Mouse (Mus musculus): ENCODE measurements at regions not wholly inside any gene's neighbourhood (a gene's known extent, or its start where the extent isn't known, plus 50 kb on each side); places are given as distances from the start of the nearest gene placed in this dataset.
"Not testable (repeated sequence)": the region's sequence is repeated elsewhere in the genome, so short reads cannot be mapped to it uniquely, and the experiment has no call there.

DNA sequence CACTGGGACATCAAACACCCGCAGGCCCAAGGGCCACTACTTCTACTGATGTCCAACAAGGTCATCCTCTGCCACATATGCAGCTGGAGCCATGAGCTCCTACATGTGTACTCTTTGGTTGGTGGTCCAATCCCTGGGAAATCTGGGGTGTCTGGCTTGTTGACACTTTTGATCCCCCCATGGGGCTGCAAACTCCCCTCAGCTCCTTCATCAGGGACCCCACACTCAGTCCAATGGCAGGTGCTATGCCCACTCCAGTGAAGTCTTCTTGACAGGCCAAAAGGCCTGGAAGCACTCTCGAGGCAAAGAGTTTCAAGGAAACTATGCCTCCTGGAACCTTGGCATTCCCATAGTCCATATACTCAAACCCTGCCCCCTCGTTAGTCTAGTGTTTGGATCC lies 570.8 kb upstream of the Smc2 start:
- Histone ChIP-seq H3K36me3 (replicated peaks; ENCODE audit: control insufficient read depth, insufficient read depth, low read length) (no peaks in the 10 kb centered on the region), H3K9ac (replicated peaks; ENCODE audit: low read depth, low read length) (no peak overlapping the region), H3K27me3 (ENCODE audit: control insufficient read depth, insufficient read depth, low read length) (no peaks in the 10 kb centered on the region), H3K9me3 (replicated peaks; ENCODE audit: control insufficient read depth, low read length) (no peaks in the 10 kb centered on the region), H3K4me3 (ENCODE audit: low read depth, low read length) (no peak overlapping the region), H3K27ac (ENCODE audit: low read depth) (no peak overlapping the region), H3K4me1 (ENCODE audit: control insufficient read depth, insufficient read depth) (no peaks in the 10 kb centered on the region), H3K4me2 (ENCODE audit: low read depth, low read length) (no peak overlapping the region)
- no peak for ATAC-seq (ENCODE audit: insufficient read depth, low read depth)
- 82% methylated on average over 3 of the region's 3 CpGs for WGBS
- TF ChIP-seq EP300 (IDR thresholded peaks at IDR 0.05; ENCODE audit: low read depth) (no peak), CTCF (IDR thresholded peaks at IDR 0.05; ENCODE audit: low read depth) (no peak)
- no peak for DNase-seq (ENCODE audit: low spot score)

DNA sequence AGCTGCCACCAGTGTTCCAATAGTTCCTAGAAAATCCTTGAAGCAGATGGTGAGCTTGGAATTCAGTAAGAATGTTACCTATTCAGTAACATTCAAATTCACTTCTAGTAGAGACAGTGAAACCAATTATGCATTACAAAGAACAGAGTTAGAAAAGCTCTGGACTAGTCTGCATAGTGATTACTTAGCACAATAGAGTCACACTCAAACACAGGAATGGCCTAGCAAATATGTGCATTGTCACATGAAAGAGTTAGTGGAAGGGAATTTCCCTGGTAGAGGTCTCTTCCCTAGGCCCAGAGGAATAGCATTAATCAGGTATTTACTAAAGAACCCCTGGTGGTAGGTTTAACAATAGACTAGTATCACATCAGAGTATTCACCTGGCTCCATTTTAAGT lies 570.3 kb upstream of the Smc2 start:
- not testable (repeated sequence) for ATAC-seq (ENCODE audit: insufficient read depth, low read depth)

GRCm38 (mm10) chr4:51885460-51885859 lies 553.6 kb upstream of the Smc2 start:
- Histone ChIP-seq H3K36me3 (replicated peaks; ENCODE audit: control insufficient read depth, insufficient read depth, low read length) (no peaks in the 10 kb centered on the region), H3K9ac (replicated peaks; ENCODE audit: low read depth, low read length) (no peak overlapping the region), H3K4me3 (ENCODE audit: low read depth, low read length) (no peak overlapping the region), H3K27ac (ENCODE audit: low read depth) (no peak overlapping the region), H3K4me2 (ENCODE audit: low read depth, low read length) (no peak overlapping the region), H3K27me3 (ENCODE audit: control insufficient read depth, insufficient read depth, low read length) (no peaks in the 10 kb centered on the region), H3K9me3 (replicated peaks; ENCODE audit: control insufficient read depth, low read length) (no peaks in the 10 kb centered on the region), H3K4me1 (ENCODE audit: control insufficient read depth, insufficient read depth) (no peaks in the 10 kb centered on the region)
- TF ChIP-seq EP300 (IDR thresholded peaks at IDR 0.05; ENCODE audit: low read depth) (no peak), CTCF (IDR thresholded peaks at IDR 0.05; ENCODE audit: low read depth) (no peak)
- ATAC-seq (ENCODE audit: insufficient read depth, low read depth) = no peak
- 63% methylated on average over 4 of the region's 4 CpGs for WGBS
- no peak for DNase-seq (ENCODE audit: low spot score)

More for the DNA sequence above, 570.3 kb upstream of the Smc2 start:
- not testable (repeated sequence) for H3K27ac ChIP-seq (ENCODE audit: low read depth); H3K27me3 ChIP-seq (ENCODE audit: control insufficient read depth, insufficient read depth, low read length); H3K36me3 ChIP-seq (replicated peaks; ENCODE audit: control insufficient read depth, insufficient read depth, low read length); H3K9me3 ChIP-seq (replicated peaks; ENCODE audit: control insufficient read depth, low read length); H3K4me3 ChIP-seq (ENCODE audit: low read depth, low read length); H3K4me2 ChIP-seq (ENCODE audit: low read depth, low read length); H3K4me1 ChIP-seq (ENCODE audit: control insufficient read depth, insufficient read depth); H3K9ac ChIP-seq (replicated peaks; ENCODE audit: low read depth, low read length); DNase-seq (ENCODE audit: low spot score)

- no peak for DNase-seq (ENCODE audit: low spot score)
- WGBS = 74% methylated on average over 2 of the region's 2 CpGs
- no peak for ATAC-seq (ENCODE audit: insufficient read depth, low read depth)
- Histone ChIP-seq H3K4me1 (ENCODE audit: control insufficient read depth, insufficient read depth) (no peaks in the 10 kb centered on the region), H3K27me3 (ENCODE audit: control insufficient read depth, insufficient read depth, low read length) (no peaks in the 10 kb centered on the region), H3K9ac (replicated peaks; ENCODE audit: low read depth, low read length) (no peak overlapping the region), H3K4me2 (ENCODE audit: low read depth, low read length) (no peak overlapping the region), H3K36me3 (replicated peaks; ENCODE audit: control insufficient read depth, insufficient read depth, low read length) (no peaks in the 10 kb centered on the region), H3K4me3 (ENCODE audit: low read depth, low read length) (no peak overlapping the region), H3K9me3 (replicated peaks; ENCODE audit: control insufficient read depth, low read length) (no peaks in the 10 kb centered on the region), H3K27ac (ENCODE audit: low read depth) (no peak overlapping the region)
- TF ChIP-seq EP300 (IDR thresholded peaks at IDR 0.05; ENCODE audit: low read depth) (no peak), CTCF (IDR thresholded peaks at IDR 0.05; ENCODE audit: low read depth) (no peak)
Measured at GRCm38 (mm10) chr4:51889280-51889679, 549.8 kb upstream of the Smc2 start.

GRCm38 (mm10) chr4:51928245-51928644 lies 510.8 kb upstream of the Smc2 start:
- no peak overlapping the region for H3K27ac ChIP-seq (ENCODE audit: low read depth)
- no peaks in the 10 kb centered on the region for H3K27me3 ChIP-seq (ENCODE audit: control insufficient read depth, insufficient read depth, low read length)
- no peaks in the 10 kb centered on the region for H3K9me3 ChIP-seq (replicated peaks; ENCODE audit: control insufficient read depth, low read length)
- H3K4me3 ChIP-seq (ENCODE audit: low read depth, low read length) = no peak overlapping the region
- H3K36me3 ChIP-seq (replicated peaks; ENCODE audit: control insufficient read depth, insufficient read depth, low read length) = no peaks in the 10 kb centered on the region
- ATAC-seq (ENCODE audit: insufficient read depth, low read depth) = no peak
- H3K4me1 ChIP-seq (ENCODE audit: control insufficient read depth, insufficient read depth) = no peaks in the 10 kb centered on the region
- no peak overlapping the region for H3K4me2 ChIP-seq (ENCODE audit: low read depth, low read length)
- H3K9ac ChIP-seq (replicated peaks; ENCODE audit: low read depth, low read length) = no peak overlapping the region
- TF ChIP-seq CTCF (IDR thresholded peaks at IDR 0.05; ENCODE audit: low read depth) (no peak), EP300 (IDR thresholded peaks at IDR 0.05; ENCODE audit: low read depth) (no peak)
- no peak for DNase-seq (ENCODE audit: low spot score)

DNA sequence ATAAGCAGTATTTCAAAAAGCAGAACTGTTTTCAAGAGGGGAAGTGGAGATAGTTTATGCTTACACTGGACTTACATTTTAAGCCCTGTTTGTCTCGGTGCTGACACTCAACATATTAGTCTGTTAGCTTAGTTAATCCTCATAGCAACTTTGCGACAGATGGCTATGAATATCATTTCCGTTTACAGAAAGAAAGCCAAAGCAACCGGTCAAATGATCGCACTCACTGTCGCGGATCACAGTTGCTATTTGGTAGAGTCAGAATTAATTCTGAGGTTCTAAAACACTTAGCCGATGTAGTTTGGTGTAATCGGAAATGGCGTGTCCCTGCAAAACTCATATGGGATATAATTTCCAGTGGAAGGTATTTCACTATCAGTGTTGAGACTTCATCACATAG lies 469.3 kb upstream of the Smc2 start:
- Histone ChIP-seq H3K36me3 (replicated peaks; ENCODE audit: control insufficient read depth, insufficient read depth, low read length) (no peaks in the 10 kb centered on the region), H3K4me3 (ENCODE audit: low read depth, low read length) (no peak overlapping the region), H3K27me3 (ENCODE audit: control insufficient read depth, insufficient read depth, low read length) (no peaks in the 10 kb centered on the region), H3K27ac (ENCODE audit: low read depth) (no peak overlapping the region), H3K9ac (replicated peaks; ENCODE audit: low read depth, low read length) (no peak overlapping the region), H3K9me3 (replicated peaks; ENCODE audit: control insufficient read depth, low read length) (no peaks in the 10 kb centered on the region), H3K4me1 (ENCODE audit: control insufficient read depth, insufficient read depth) (no peaks in the 10 kb centered on the region), H3K4me2 (ENCODE audit: low read depth, low read length) (no peak overlapping the region)
- WGBS = 87% methylated on average over 10 of the region's 10 CpGs
- DNase-seq (ENCODE audit: low spot score) (no peak), ATAC-seq (ENCODE audit: insufficient read depth, low read depth) (no peak)
- no peak for TF ChIP-seq EP300 (IDR thresholded peaks at IDR 0.05; ENCODE audit: low read depth)
- no peak for TF ChIP-seq CTCF (IDR thresholded peaks at IDR 0.05; ENCODE audit: low read depth)

All from heart, postnatal 0 days (tissue).